Mouse (Mus musculus): ENCODE data around the gene Marcksl1.

DNA sequence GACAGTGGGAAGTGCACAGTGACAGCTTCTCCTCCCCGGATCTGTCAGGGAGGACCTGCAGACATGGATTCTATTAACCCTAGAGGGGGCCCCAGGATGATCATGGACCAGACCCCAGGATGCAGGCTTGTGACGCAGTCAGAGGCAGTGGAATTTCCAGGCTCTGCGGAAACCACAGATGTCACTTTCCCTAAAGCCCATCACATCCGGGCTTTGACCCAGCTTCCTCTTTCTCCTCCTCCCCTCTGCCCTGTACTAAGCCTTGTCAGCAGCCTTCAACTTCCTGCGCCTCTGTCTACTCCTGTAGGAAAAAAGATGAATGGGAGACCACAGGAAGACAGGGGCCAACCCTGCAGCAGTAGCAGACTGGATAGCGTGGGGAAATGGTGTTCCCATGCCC is 16.8 kb upstream of the Marcksl1 start:
- TF ChIP-seq GATA1 (IDR thresholded peaks at IDR 0.05; ENCODE audit: low read length) (no peak), TAL1 (IDR thresholded peaks at IDR 0.05; ENCODE audit: low read length) (no peak)

Measured in erythroblast, embryonic 14.5 days (primary cell).